Mouse (Mus musculus) heart, postnatal 0 days (tissue): ENCODE measurements around the gene Lin7a. TPM values are rescaled to one million over a fixed set of nuclear protein-coding genes. Genes with fewer than 3 reads are reported as not detected.

Experiments
- ATAC-seq: fragments of 200-750 bp; cut with Nextera tagmentation; 2 replicates; pipeline ENCODE4 v1.8.0; 2017; ENCODE audit warnings: low read depth, moderate number of reproducible peaks, moderate library complexity; ENCODE audit not compliant: insufficient read depth
- DNase-seq: peaks from one replicate; pipeline ENCODE4 v3.0.0-alpha.2; 2016; ENCODE audit warnings: low spot score
- H3K27ac ChIP-seq: fragments of 300-500 bp; sonication (generic); 2 replicates; pipeline ENCODE4 v1.5.1; 2014; ENCODE audit warnings: low read depth, mild to moderate bottlenecking
- H3K27me3 ChIP-seq: fragments of 300-500 bp; sonication (generic); 2 replicates; pipeline ENCODE4 v1.6.1; 2014; ENCODE audit warnings: low read length, mixed read lengths; ENCODE audit not compliant: control insufficient read depth, insufficient read depth
- H3K36me3 ChIP-seq: fragments of 300-500 bp; sonication (generic); replicated peaks from 2 replicates; pipeline ENCODE4 v1.6.1; 2014; ENCODE audit warnings: low read length, mixed read lengths; ENCODE audit not compliant: control insufficient read depth, insufficient read depth
- H3K4me1 ChIP-seq: fragments of 300-500 bp; sonication (generic); 2 replicates; pipeline ENCODE4 v1.6.1; 2014; ENCODE audit warnings: antibody characterized with exemption; ENCODE audit not compliant: control insufficient read depth, insufficient read depth
- H3K4me2 ChIP-seq: fragments of 300-500 bp; sonication (generic); 2 replicates; pipeline ENCODE4 v1.6.1; 2014; ENCODE audit warnings: low read depth, mild to moderate bottlenecking, low read length, moderate library complexity
- H3K4me3 ChIP-seq: fragments of 300-500 bp; sonication (generic); 2 replicates; pipeline ENCODE4 v1.5.1; 2014; ENCODE audit warnings: low read depth, low read length
- H3K9ac ChIP-seq: fragments of 300-500 bp; sonication (generic); replicated peaks from 2 replicates; pipeline ENCODE4 v1.6.1; 2014; ENCODE audit warnings: low read depth, low read length, mixed read lengths
- H3K9me3 ChIP-seq: fragments of 300-500 bp; sonication (generic); replicated peaks from 2 replicates; pipeline ENCODE4 v1.6.1; 2016; ENCODE audit warnings: low read length; ENCODE audit not compliant: control insufficient read depth
- CTCF ChIP-seq: IDR thresholded peaks from 2 replicates; pipeline ENCODE4 v1.5.1; 2016; ENCODE audit warnings: antibody characterized with exemption, control low read depth, low read depth
- EP300 ChIP-seq: IDR thresholded peaks from 2 replicates; pipeline ENCODE4 v1.6.1; 2016; ENCODE audit warnings: antibody characterized with exemption, low read depth
- WGBS: fragments of 180-500 bp; shearing (Covaris S2); extraction: QIAGEN DNeasy Blood & Tissue Kit; methylation state at CpG from one replicate; pipeline ENCODE4 v1.1.7; 2014; 5-methylcytosine and 5-hydroxymethylcytosine counted together
- polyA plus RNA-seq: library from polyadenylated mRNA; unstranded; fragments of >200 nt; fragmentation: Nextera tagmentation; extraction: Ambion mirVana; gene quantifications from 2 replicates; pipeline ENCODE4 v1.2.1, GENCODE M21; 2015
- total RNA-seq: library from RNA; depleted of rRNA; stranded (reverse); fragments of >200 nt; gene quantifications from 2 replicates; pipeline ENCODE4 v1.2.3, GENCODE M21; 2014; ENCODE audit warnings: low replicate concordance; rRNA removed

Gene Lin7a
- total and polyA plus RNA-seq, 2 experiments from 2014 or later, result 1.00 to 8.2 TPM

DNA sequence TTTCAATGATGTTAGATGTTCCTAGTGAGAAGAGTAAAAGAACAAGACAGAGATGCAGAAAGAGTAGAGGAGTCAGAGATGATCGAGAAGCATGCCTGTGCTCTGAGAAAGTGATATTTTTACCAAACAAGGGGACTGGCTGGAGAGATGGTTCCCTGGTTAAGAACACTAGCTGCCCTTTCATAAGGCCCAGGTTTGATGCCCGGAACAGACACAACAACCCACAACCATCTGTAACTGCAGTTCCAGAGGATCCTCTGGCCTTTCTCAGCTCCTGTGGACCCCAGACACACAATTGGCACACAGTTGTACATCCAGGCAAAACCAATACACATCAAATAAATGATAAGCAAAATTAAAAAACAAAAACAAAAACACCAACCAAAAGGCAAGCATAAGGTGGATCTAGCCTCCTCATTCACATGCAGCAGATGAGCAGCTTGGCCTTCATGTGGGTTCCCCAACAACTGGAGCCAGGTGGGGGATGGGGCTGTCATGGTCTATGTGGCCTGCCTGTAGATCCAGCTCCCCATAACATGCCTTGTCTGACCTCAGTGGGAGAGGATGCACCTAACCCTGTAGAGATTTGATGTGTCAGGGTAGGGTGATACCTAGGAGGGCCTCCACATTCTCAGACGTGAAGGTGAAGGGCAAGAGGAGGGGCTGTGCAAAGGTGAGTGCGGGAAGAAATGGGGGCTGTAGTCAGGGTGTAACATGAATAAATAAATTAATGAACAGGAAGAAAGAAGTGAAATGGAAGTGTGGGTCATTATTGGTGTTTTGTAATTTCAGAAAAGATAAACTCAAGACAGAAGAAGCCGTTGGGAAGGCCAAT lies 178.2 kb downstream of the Lin7a start:
- Histone ChIP-seq H3K27ac (no peak overlapping the region), H3K27me3 (no peaks in the 10 kb centered on the region), H3K4me3 (no peak overlapping the region), H3K4me2 (no peak overlapping the region), H3K9me3 (no peaks in the 10 kb centered on the region), H3K36me3 (no peaks in the 10 kb centered on the region), H3K9ac (no peak overlapping the region), H3K4me1 (no peaks in the 10 kb centered on the region)
- TF ChIP-seq CTCF (no peak), EP300 (no peak)
- DNase-seq (no peak), ATAC-seq (no peak)
- 80% methylated on average over 5 of the region's 5 CpGs for WGBS

DNA sequence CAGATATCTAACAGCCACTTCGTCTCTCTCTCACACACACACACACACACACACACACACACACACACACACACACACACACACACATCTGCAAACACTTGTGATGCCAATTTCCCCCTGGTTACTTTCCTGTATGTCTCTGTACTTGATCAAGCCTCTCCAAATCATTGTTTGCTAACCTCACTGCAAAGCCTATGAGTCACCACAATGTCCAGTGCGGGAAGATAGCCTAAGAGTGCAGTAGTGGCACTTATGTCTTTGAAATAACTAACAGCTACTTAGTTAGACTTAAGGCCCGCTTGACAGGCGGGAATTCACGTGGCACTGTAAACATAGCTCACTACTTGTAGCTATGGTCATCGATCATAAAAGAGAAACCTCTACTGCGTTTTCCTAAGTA lies 196.3 kb downstream of the Lin7a start:
- no peak overlapping the region for H3K4me2 ChIP-seq
- H3K4me1 ChIP-seq, result no peaks in the 10 kb centered on the region
- H3K9ac ChIP-seq, result no peak overlapping the region
- DNase-seq (no peak), ATAC-seq (no peak)
- no peak overlapping the region for H3K4me3 ChIP-seq
- TF ChIP-seq CTCF (no peak), EP300 (no peak)
- WGBS, result 46% methylated on average over 7 of the region's 7 CpGs
- H3K27me3 ChIP-seq, result no peaks in the 10 kb centered on the region
- no peak overlapping the region for H3K27ac ChIP-seq
- H3K36me3 ChIP-seq, result no peaks in the 10 kb centered on the region
- no peaks in the 10 kb centered on the region for H3K9me3 ChIP-seq

Other genes with a start within 250 kb of the Lin7a start
- 3.4 and 5.7 TPM in 2 replicates for gene Acss3, start 148.0 kb upstream of the Lin7a start, total RNA-seq
- gene Acss3, start 148.0 kb upstream of the Lin7a start, polyA plus RNA-seq, result 3.7 and 4.9 TPM in 2 replicates
- not detected in 2 replicates for gene Myf5, start 214.4 kb downstream of the Lin7a start, total RNA-seq
- not detected in 2 replicates for gene Myf5, start 214.4 kb downstream of the Lin7a start, polyA plus RNA-seq
- gene Myf6, start 223.1 kb downstream of the Lin7a start, total RNA-seq, result not detected in 2 replicates
- gene Myf6, start 223.1 kb downstream of the Lin7a start, polyA plus RNA-seq, result not detected in 2 replicates